Mouse (Mus musculus): ENCODE data around the gene Rassf1.

The Rassf1 gene

GRCm38 (mm10) chr9:107606591-107606990 is 55.2 kb downstream of the Rassf1 start:
- DNase-seq = no peak

- no peak for DNase-seq
Observed at GRCm38 (mm10) chr9:107607036-107607435, 55.7 kb downstream of the Rassf1 start.

GRCm38 (mm10) chr9:107607653-107608245 is 56.4 kb downstream of the Rassf1 start:
- no peak for DNase-seq

GRCm38 (mm10) chr9:107608741-107609432 is 57.5 kb downstream of the Rassf1 start, which contains the start of gene Sema3b:
Sema3b (minus strand) TSS chr9:107609229.
- DNase-seq = no peak

GRCm38 (mm10) chr9:107609433-107609830 is 58.1 kb downstream of the Rassf1 start:
- DNase-seq = no peak

- DNase-seq = no peak
Observed at GRCm38 (mm10) chr9:107611456-107612190, 60.3 kb downstream of the Rassf1 start.
